Mouse (Mus musculus) intestine, embryonic 16.5 days (tissue): Measurements from ENCODE around the gene Ccnb1. TPM values are rescaled to one million over a fixed set of nuclear protein-coding genes. Genes with fewer than 3 reads are reported as not detected.
"Not testable (repeated sequence)": the region's sequence is repeated elsewhere in the genome, so short reads cannot be mapped to it uniquely, and the experiment has no call there.

Experiments
- ATAC-seq: fragments of 200-750 bp; cut with Nextera tagmentation; 2 replicates; pipeline ENCODE4 v1.8.0; 2017; ENCODE audit warnings: moderate TSS enrichment, moderate library complexity
- H3K27ac ChIP-seq: fragments of 300-500 bp; sonication (generic); 2 replicates; pipeline ENCODE4 v1.5.1; 2014; ENCODE audit warnings: mild to moderate bottlenecking, low read length
- H3K27me3 ChIP-seq: fragments of 300-500 bp; sonication (generic); replicated peaks from 2 replicates; pipeline ENCODE4 v1.6.1; 2014; ENCODE audit warnings: low read length, control low read depth, mixed read lengths; ENCODE audit not compliant: control insufficient read depth, insufficient read depth
- H3K36me3 ChIP-seq: fragments of 300-500 bp; sonication (generic); 2 replicates; pipeline ENCODE4 v1.6.1; 2014; ENCODE audit warnings: low read length, control low read depth; ENCODE audit not compliant: control insufficient read depth, insufficient read depth
- H3K4me1 ChIP-seq: fragments of 300-500 bp; sonication (generic); 2 replicates; pipeline ENCODE4 v1.6.1; 2014; ENCODE audit warnings: low read length, control low read depth, mixed read lengths; ENCODE audit not compliant: control insufficient read depth, insufficient read depth
- H3K4me2 ChIP-seq: fragments of 300-500 bp; sonication (generic); 2 replicates; pipeline ENCODE4 v1.6.1; 2014; ENCODE audit warnings: low read depth, low read length, control low read depth
- H3K4me3 ChIP-seq: fragments of 300-500 bp; sonication (generic); 2 replicates; pipeline ENCODE4 v1.5.1; 2014; ENCODE audit warnings: mild to moderate bottlenecking, low read length
- H3K9ac ChIP-seq: fragments of 300-500 bp; sonication (generic); 2 replicates; pipeline ENCODE4 v1.6.1; 2014; ENCODE audit warnings: low read depth, low read length
- H3K9me3 ChIP-seq: fragments of 300-500 bp; sonication (generic); 2 replicates; pipeline ENCODE4 v1.6.1; 2016; ENCODE audit warnings: low read length, control low read depth; ENCODE audit not compliant: control insufficient read depth
- WGBS: fragments of 180-500 bp; shearing (Covaris S2); extraction: QIAGEN DNeasy Blood & Tissue Kit; methylation state at CpG from one replicate; pipeline ENCODE4 v1.1.7; 2014; 5-methylcytosine and 5-hydroxymethylcytosine counted together
- polyA plus RNA-seq: library from polyadenylated mRNA; unstranded; fragments of >200 nt; fragmentation: Nextera tagmentation; extraction: Ambion mirVana; gene quantifications from 2 replicates; pipeline ENCODE4 v1.2.1, GENCODE M21; 2015

Gene Ccnb1
- polyA plus RNA-seq, 1 experiment from 2014 or later, result 199 TPM

GRCm38 (mm10) chr13:100823863-100824262 is 37.5 kb upstream of the Ccnb1 start:
- no peaks in the 10 kb centered on the region for H3K4me1 ChIP-seq
- H3K27me3 ChIP-seq, result no peaks in the 10 kb centered on the region
- peaks cover 7% of the 10 kb centered on the region; the same call in 1 of the 2 replicates for H3K36me3 ChIP-seq
- H3K4me3 ChIP-seq, result no peak overlapping the region
- no peak overlapping the region for H3K9ac ChIP-seq
- 91% methylated on average over 3 of the region's 3 CpGs for WGBS
- H3K4me2 ChIP-seq, result no peak overlapping the region
- ATAC-seq, result no peak
- no peak overlapping the region for H3K27ac ChIP-seq
- no peaks in the 10 kb centered on the region for H3K9me3 ChIP-seq

- no peaks in the 10 kb centered on the region for H3K4me1 ChIP-seq
- H3K36me3 ChIP-seq, result peaks cover 22% of the 10 kb centered on the region; the same call in 1 of the 2 replicates
- H3K4me2 ChIP-seq, result no peak overlapping the region
- H3K9me3 ChIP-seq, result no peaks in the 10 kb centered on the region
- no peak for ATAC-seq
- H3K4me3 ChIP-seq, result no peak overlapping the region
- 93% methylated on average over 6 of the region's 6 CpGs for WGBS
- H3K27ac ChIP-seq, result no peak overlapping the region
- H3K9ac ChIP-seq, result no peak overlapping the region
- H3K27me3 ChIP-seq, result no peaks in the 10 kb centered on the region
These were observed 28.1 kb upstream of the Ccnb1 start for GRCm38 (mm10) chr13:100814451-100814850.

DNA sequence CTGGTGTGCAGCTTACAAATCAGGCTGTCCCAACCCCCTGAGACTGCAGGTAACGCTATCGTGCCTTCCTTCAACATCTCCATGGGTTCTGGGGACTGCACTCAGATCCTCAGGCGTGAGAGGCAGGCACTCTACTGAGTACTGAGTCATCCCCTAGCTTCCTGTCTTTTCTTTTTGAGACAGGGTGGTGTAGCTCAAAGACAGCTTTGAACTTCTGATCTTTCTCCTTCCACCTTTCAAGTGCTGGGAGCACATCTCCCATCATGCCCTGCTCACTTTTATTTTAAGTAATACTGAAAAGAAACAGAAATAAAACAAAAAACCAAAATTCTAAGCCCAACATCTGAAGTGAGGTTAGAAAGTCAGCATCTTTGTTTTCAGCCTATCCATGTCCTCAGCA is 19.4 kb upstream of the Ccnb1 start:
- 98% methylated on average over 3 of the region's 3 CpGs for WGBS
- Histone ChIP-seq H3K4me3 (no peak overlapping the region), H3K36me3 (peaks cover 34% of the 10 kb centered on the region)

GRCm38 (mm10) chr13:100797171-100797570 is 10.8 kb upstream of the Ccnb1 start:
- no peaks in the 10 kb centered on the region for H3K9me3 ChIP-seq
- H3K4me3 ChIP-seq, result no peak overlapping the region
- no peak overlapping the region for H3K9ac ChIP-seq
- H3K4me2 ChIP-seq, result no peak overlapping the region
- no peak overlapping the region for H3K27ac ChIP-seq
- ATAC-seq, result no peak
- H3K36me3 ChIP-seq, result peaks cover 6% of the 10 kb centered on the region; the same call in 1 of the 2 replicates
- 86% methylated on average over 6 of the region's 6 CpGs for WGBS
- H3K27me3 ChIP-seq, result no peaks in the 10 kb centered on the region
- no peaks in the 10 kb centered on the region for H3K4me1 ChIP-seq

More for the DNA sequence above, 19.4 kb upstream of the Ccnb1 start:
- no peaks in the 10 kb centered on the region for H3K27me3 ChIP-seq
- no peaks in the 10 kb centered on the region for H3K9me3 ChIP-seq
- H3K27ac ChIP-seq, result no peak overlapping the region
- no peak overlapping the region for H3K9ac ChIP-seq
- no peak overlapping the region for H3K4me2 ChIP-seq
- no peaks in the 10 kb centered on the region for H3K4me1 ChIP-seq
- no peak for ATAC-seq

- ATAC-seq, result no peak
- H3K4me3 ChIP-seq, result no peak overlapping the region
- H3K4me1 ChIP-seq, result peaks cover 10% of the 10 kb centered on the region
- 86% methylated on average over 3 of the region's 3 CpGs for WGBS
- H3K27me3 ChIP-seq, result no peaks in the 10 kb centered on the region
- no peak overlapping the region for H3K4me2 ChIP-seq
- no peaks in the 10 kb centered on the region for H3K36me3 ChIP-seq
- no peak overlapping the region for H3K27ac ChIP-seq
- no peaks in the 10 kb centered on the region for H3K9me3 ChIP-seq
- no peak overlapping the region for H3K9ac ChIP-seq
These were observed 2.7 kb upstream of the Ccnb1 start for GRCm38 (mm10) chr13:100789083-100789482.

- H3K4me3 ChIP-seq, H3K27me3 ChIP-seq, H3K27ac ChIP-seq, H3K9ac ChIP-seq, H3K4me2 ChIP-seq, H3K36me3 ChIP-seq, H3K9me3 ChIP-seq, ATAC-seq: not testable (repeated sequence)
- peaks cover 18% of the 10 kb centered on the region for H3K4me1 ChIP-seq
- 92% methylated on average over 11 of the region's 14 CpGs for WGBS
These were observed 1.7 kb upstream of the Ccnb1 start for GRCm38 (mm10) chr13:100788057-100788456.

DNA sequence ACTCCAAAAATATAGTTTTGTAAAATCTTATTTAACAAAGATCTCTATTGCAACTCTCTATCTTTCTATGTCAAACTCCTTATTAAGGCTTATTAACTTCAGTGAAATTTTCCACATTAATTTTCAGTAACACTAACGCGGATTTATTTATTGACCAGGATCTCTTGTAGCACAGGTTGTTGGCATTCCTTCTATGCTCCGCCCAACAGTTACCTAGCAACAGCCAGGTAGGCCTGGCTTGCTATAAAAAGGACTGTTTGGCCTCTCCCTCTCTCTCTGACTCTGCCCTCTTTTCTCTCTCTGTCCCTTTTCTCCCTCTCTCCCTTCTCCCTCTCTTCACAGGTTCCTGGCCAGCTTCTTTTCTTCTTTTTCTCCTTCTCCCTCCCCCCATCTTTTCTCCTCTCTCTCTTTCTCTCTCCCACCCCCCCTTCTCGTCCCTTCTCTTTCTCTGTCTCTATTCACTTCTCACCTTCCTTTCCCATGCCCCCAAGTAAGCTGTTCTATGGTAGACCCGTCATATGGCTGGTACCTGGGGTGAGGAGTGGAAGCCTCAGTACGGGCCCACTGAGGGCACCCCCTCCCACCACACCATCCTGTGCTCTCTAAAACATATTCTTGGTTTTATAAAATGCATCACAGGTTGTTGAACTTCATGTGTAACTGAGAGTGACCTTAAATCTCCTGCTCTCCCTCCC is 1.1 kb upstream of the Ccnb1 start:
- peak; percentile 24; the same call in 1 of the 2 replicates for ATAC-seq
- no peaks in the 10 kb centered on the region for H3K9me3 ChIP-seq
- WGBS, result 57% methylated on average over 6 of the region's 6 CpGs
- no peak overlapping the region for H3K4me2 ChIP-seq
- H3K9ac ChIP-seq, result no peak overlapping the region
- H3K4me3 ChIP-seq, result no peak overlapping the region
- no peak overlapping the region for H3K27ac ChIP-seq
- peaks cover 18% of the 10 kb centered on the region for H3K4me1 ChIP-seq
- no peaks in the 10 kb centered on the region for H3K36me3 ChIP-seq
- no peaks in the 10 kb centered on the region for H3K27me3 ChIP-seq

DNA sequence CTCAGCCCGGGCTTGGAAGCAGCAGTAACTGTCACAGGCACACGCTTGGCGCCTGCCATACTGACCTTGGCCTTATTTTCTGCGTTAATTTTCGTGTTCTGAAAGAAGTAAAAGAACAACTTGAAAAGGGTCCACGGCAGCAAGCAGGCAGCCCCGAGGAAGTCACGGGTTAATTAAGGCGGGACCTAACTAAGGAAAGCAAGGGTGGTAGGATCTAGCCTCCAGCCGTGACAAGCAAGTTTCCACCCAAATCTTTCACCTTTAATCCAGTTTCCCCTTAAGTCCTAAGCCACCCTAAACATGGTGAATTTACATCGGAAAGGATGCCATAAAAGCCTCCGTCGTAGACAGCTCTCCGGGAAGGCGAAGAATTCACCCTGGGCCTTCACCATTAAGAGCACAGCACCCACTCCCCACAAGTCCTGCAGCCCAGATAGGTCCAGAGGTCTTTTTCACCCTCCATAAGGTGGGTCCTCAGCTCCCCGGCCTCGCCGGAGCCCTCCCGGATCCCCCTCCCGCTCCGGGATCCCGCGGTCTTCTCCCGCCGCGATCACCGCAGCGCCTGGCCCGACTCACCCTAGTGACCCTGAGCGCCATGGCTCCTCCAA is 460 bp downstream of the Ccnb1 start:
- Histone ChIP-seq H3K4me2 (peak overlapping the region; percentile 52), H3K27ac (peak overlapping the region; percentile 8; the same call in 1 of the 2 replicates), H3K27me3 (no peaks in the 10 kb centered on the region), H3K36me3 (no peaks in the 10 kb centered on the region), H3K4me3 (peak overlapping the region; percentile 63), H3K4me1 (peaks cover 18% of the 10 kb centered on the region), H3K9ac (peak overlapping the region; percentile 72), H3K9me3 (no peaks in the 10 kb centered on the region)
- WGBS, result under 1% methylated on average over 30 of the region's 30 CpGs
- ATAC-seq, result peak; percentile 41

DNA sequence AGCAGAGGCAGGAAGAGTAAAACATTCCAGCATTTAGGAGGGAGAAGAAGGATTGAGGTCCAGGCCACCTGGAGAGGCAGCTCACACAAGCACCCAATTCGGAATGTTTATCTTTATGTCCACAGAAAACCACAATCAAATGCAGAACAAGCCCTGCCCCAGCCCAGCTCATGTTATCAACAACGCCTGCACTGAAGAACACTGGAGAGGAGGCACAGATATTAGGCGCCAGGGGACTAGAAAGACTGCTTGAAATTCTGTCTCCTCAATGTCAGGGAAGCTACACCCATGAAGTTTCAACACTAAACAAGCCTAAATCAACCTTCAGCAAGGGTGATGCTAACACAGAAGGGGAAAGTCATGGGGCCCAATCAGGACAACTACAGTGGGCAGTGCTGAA is 8.9 kb downstream of the Ccnb1 start:
- no peak overlapping the region for H3K4me3 ChIP-seq
- H3K9ac ChIP-seq, result no peak overlapping the region
- H3K9me3 ChIP-seq, result no peaks in the 10 kb centered on the region
- H3K4me1 ChIP-seq, result peaks cover 15% of the 10 kb centered on the region
- no peak overlapping the region for H3K4me2 ChIP-seq
- H3K36me3 ChIP-seq, result no peaks in the 10 kb centered on the region
- H3K27me3 ChIP-seq, result no peaks in the 10 kb centered on the region
- ATAC-seq, result no peak
- no peak overlapping the region for H3K27ac ChIP-seq
- WGBS, result 73% methylated on average over 3 of the region's 3 CpGs
